Comparison of ENCODE assay signal across 24 mouse cellular contexts in the genomic region with DNA sequence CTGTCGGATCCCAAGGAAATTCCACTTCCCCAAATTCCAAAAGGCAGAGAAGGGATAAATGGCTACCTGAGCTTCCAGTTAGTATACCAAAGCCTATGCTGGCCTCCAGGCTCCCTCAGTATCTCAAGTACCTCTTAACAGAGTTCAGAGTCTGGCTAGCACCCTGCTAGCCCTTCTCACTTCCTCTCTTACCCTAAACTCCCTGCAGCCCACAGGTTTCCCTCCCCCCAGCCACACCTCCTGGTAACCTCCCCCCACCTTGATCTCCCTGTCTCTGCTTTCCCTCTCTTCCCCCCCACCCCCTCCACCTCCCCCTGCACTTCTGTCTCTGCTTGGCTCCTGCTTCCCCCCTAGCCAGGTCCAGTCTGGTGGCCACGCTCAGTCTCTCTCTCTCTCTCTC. TPM values are rescaled to one million over a fixed set of nuclear protein-coding genes. Genes with fewer than 3 reads are reported as not detected.
A peak's percentile ranks its signal among the peaks of the same experiment; 100 is the strongest.
DNase-seq lines count a peak whose midpoint lies in the region; ATAC-seq and TF ChIP-seq lines count a peak whose summit lies in the region.
"Had no signal": no experiment of that assay in that cellular context is flagged by ENCODE, and none has a peak within 500 bp of the region (broad histone marks: within the 10 kb centered on the region; RNA-seq: fewer than 3 reads in every experiment).

No protein-coding gene starts in this region.

- H3K9ac ChIP-seq in CH12.LX (ENCODE audit: insufficient read depth, low read depth): 0 out of 2 replicates have a peak overlapping the region, but pooled peaks have one; percentile 23
- no peak overlapping the region for H3K9ac ChIP-seq in hindbrain, embryonic 13.5 days
- H3K9ac ChIP-seq: embryonic facial prominence, embryonic 12.5 days; embryonic facial prominence, embryonic 15.5 days; forebrain, postnatal 0 days; hindbrain, embryonic 12.5 days had no signal

- H3K4me3 ChIP-seq in thymus, adult 2 months (ENCODE audit: control insufficient read depth, insufficient read depth, low read length): no peak overlapping the region
- no peak overlapping the region for H3K4me3 ChIP-seq in CH12.LX (replicated peaks in 1 of 3; ENCODE audit: low read depth in 2 of 3, low read length in 2 of 3, poor library complexity in 1 of 3)
- H3K4me3 ChIP-seq in hindbrain, embryonic 13.5 days: no peak overlapping the region
- H3K4me3 ChIP-seq: embryonic facial prominence, embryonic 12.5 days; embryonic facial prominence, embryonic 15.5 days; gastrocnemius, adult 2 months; hindbrain, embryonic 12.5 days had no signal

- no peak overlapping the region for H3K27ac ChIP-seq in thymus, adult 2 months (ENCODE audit: control insufficient read depth, insufficient read depth, low read length)
- H3K27ac ChIP-seq in CH12.LX (ENCODE audit: insufficient read depth, low read depth): no peak overlapping the region
- no peak overlapping the region for H3K27ac ChIP-seq in hindbrain, embryonic 13.5 days
- H3K27ac ChIP-seq: embryonic facial prominence, embryonic 12.5 days; embryonic facial prominence, embryonic 15.5 days; gastrocnemius, adult 2 months; hindbrain, embryonic 12.5 days; hindbrain, postnatal 0 days had no signal

- peak; percentile 22 for DNase-seq in thymus, postnatal 0 days (ENCODE audit: low spot score)
- no peak for DNase-seq in thymus, adult 2 months
- peak; percentile 59 for DNase-seq in CH12.LX (ENCODE audit: extremely low read depth)
- DNase-seq in splenic B cell, adult 2 months (ENCODE audit: low read depth, low spot score): peak; percentile 58
- no peak for DNase-seq in kidney, postnatal 36 days
- DNase-seq: adrenal gland, adult 2 months; adrenal gland, postnatal 14 days; cerebellum, adult 11 months; cerebellum, adult 2 months; cerebellum, adult 9-11 months; cerebellum, postnatal 25 days; forebrain, postnatal 0 days; gastrocnemius, adult 2 months; gastrocnemius, postnatal 14 days; heart, adult 11 months had no signal

- no peak for TF ChIP-seq RAD21 in CH12.LX (IDR thresholded peaks at IDR 0.05; ENCODE audit: low read depth, low read length)

- H3K36me3 ChIP-seq in thymus, adult 2 months (ENCODE audit: control insufficient read depth, insufficient read depth, low read length): no peaks in the 10 kb centered on the region
- H3K36me3 ChIP-seq in CH12.LX (replicated peaks in 1 of 2; ENCODE audit: control insufficient read depth in 1 of 2, insufficient read depth in 1 of 2, low read length in 1 of 2): peaks cover 0 to 15% of the 10 kb centered on the region in 2 experiments
- no peaks in the 10 kb centered on the region for H3K36me3 ChIP-seq in splenic B cell, adult 2 months (ENCODE audit: control insufficient read depth, insufficient read depth, low read length, poor library complexity, severe bottlenecking)
- peaks cover 8% of the 10 kb centered on the region; the same call in 1 of the 2 replicates for H3K36me3 ChIP-seq in hindbrain, embryonic 13.5 days
- H3K36me3 ChIP-seq: embryonic facial prominence, embryonic 12.5 days; embryonic facial prominence, embryonic 15.5 days had no signal

- WGBS in thymus, adult 2 months: 64% methylated on average over 2 of the region's 2 CpGs
- 76% methylated on average over 2 of the region's 2 CpGs for WGBS in hindbrain, embryonic 13.5 days

- dilution Hi-C loops in CH12.LX (cut with MboI; ENCODE audit: extremely low pct_ligation_motif_present, extremely low pct_unique_long_range_greater_than_20kb, low sequenced_read_pairs): no loop called here

- H3K27me3 ChIP-seq in thymus, adult 2 months (ENCODE audit: control insufficient read depth, insufficient read depth, low read length): no peaks in the 10 kb centered on the region
- H3K27me3 ChIP-seq in CH12.LX (replicated peaks): no peaks in the 10 kb centered on the region
- no peaks in the 10 kb centered on the region for H3K27me3 ChIP-seq in splenic B cell, adult 2 months (ENCODE audit: control insufficient read depth, insufficient read depth, low read length, poor library complexity, severe bottlenecking)
- 0 out of 2 replicates have a peak, but pooled peaks cover 4% of the 10 kb centered on the region for H3K27me3 ChIP-seq in hindbrain, embryonic 13.5 days
- H3K27me3 ChIP-seq: embryonic facial prominence, embryonic 12.5 days; embryonic facial prominence, embryonic 15.5 days had no signal

- no peak for TF ChIP-seq CTCF in thymus, adult 2 months (IDR thresholded peaks at IDR 0.05; ENCODE audit: borderline replicate concordance, control insufficient read depth, extremely low read depth, insufficient read depth, low read length, poor library complexity)
- TF ChIP-seq CTCF in CH12.LX (conservative IDR thresholded peaks at IDR 0.05 in 1 of 2, IDR thresholded peaks at IDR 0.05 in 1 of 2; ENCODE audit: low read depth in 2 of 2, low read length in 2 of 2): no peak

- peaks cover 8% of the 10 kb centered on the region for H3K9me3 ChIP-seq in CH12.LX (replicated peaks; ENCODE audit: low read length)
- H3K9me3 ChIP-seq in hindbrain, embryonic 13.5 days: no peaks in the 10 kb centered on the region
- H3K9me3 ChIP-seq: embryonic facial prominence, embryonic 12.5 days; embryonic facial prominence, embryonic 15.5 days; hindbrain, embryonic 12.5 days had no signal

- TF ChIP-seq POLR2A in thymus, adult 2 months (IDR thresholded peaks at IDR 0.05; ENCODE audit: control insufficient read depth, extremely low read depth, insufficient read depth, low read length, poor library complexity): no peak
- TF ChIP-seq POLR2A in CH12.LX (IDR thresholded peaks at IDR 0.05; ENCODE audit: low read depth, low read length): no peak

- in situ Hi-C loops in CH12.LX (cut with MboI; ENCODE audit: low pct_ligation_motif_present, low pct_unique_long_range_greater_than_20kb, low sequenced_read_pairs): no loop called here

- H3K4me2 ChIP-seq in CH12.LX (ENCODE audit: insufficient read depth, low read depth, poor library complexity, severe bottlenecking): peak overlapping the region; percentile 39
- H3K4me2 ChIP-seq in hindbrain, embryonic 13.5 days: no peak overlapping the region
- H3K4me2 ChIP-seq: embryonic facial prominence, embryonic 12.5 days; embryonic facial prominence, embryonic 15.5 days; heart, embryonic 11.5 days; hindbrain, embryonic 12.5 days had no signal

- ATAC-seq in hindbrain, embryonic 13.5 days (ENCODE audit: low FRiP score): no peak
- ATAC-seq: forebrain, embryonic 14.5 days; forebrain, postnatal 0 days; hindbrain, postnatal 0 days; inflammation-experienced regulatory T-cells, adult 6 months had no signal

- H3K79me2 ChIP-seq in CH12.LX (replicated peaks; ENCODE audit: control insufficient read depth, extremely low read depth, insufficient read depth, poor library complexity, severe bottlenecking): no peaks in the 10 kb centered on the region

- TF ChIP-seq EP300 in CH12.LX (IDR thresholded peaks at IDR 0.05; ENCODE audit: low read length): peak; percentile 60; the same call in 1 of the 2 replicates

- peaks cover 20% of the 10 kb centered on the region for H3K4me1 ChIP-seq in thymus, adult 2 months (replicated peaks; ENCODE audit: control insufficient read depth, insufficient read depth, low read length)
- H3K4me1 ChIP-seq in CH12.LX (ENCODE audit: control insufficient read depth in 1 of 2, insufficient read depth in 2 of 2): peaks cover 7 to 21% of the 10 kb centered on the region in 2 experiments
- peaks cover 16% of the 10 kb centered on the region for H3K4me1 ChIP-seq in hindbrain, embryonic 13.5 days (replicated peaks)

TF ChIP-seq in CH12.LX, 34 proteins besides CTCF, POLR2A, EP300 and RAD21 (continues in another document):
- TF ChIP-seq MAZ (IDR thresholded peaks at IDR 0.05; ENCODE audit: low read depth, low read length) (0 out of 2 replicates have a peak, but pooled peaks have one; percentile 43), NELFE (IDR thresholded peaks at IDR 0.05; ENCODE audit: low read depth, low read length) (no peak), CHD2 (IDR thresholded peaks at IDR 0.05; ENCODE audit: low read length) (peak; percentile 74), MYC (IDR thresholded peaks at IDR 0.05; ENCODE audit: low read depth, low read length) (0 out of 2 replicates have a peak, but pooled peaks have one; percentile 13)

RNA-seq across cellular contexts. Expression of a gene that starts 18.8 kb away (rescaled TPM):
- polyA plus RNA-seq in thymus, postnatal 0 days (2015; fragmentation: Nextera tagmentation; extraction: Ambion mirVana): 1.2 and 2.3 TPM in 2 replicates
- 3.7 and 4.4 TPM in 2 replicates for polyA plus RNA-seq in thymus, adult 2 months (2012; rRNA removed)
- 2.6 and 4.0 TPM in 2 replicates for total RNA-seq in CH12.LX (2012; rRNA removed)
- total RNA-seq in CH12.LX (2014; rRNA removed): 0.97 and 1.1 TPM in 2 replicates
- polyA plus RNA-seq in CH12.LX (2012; ENCODE audit: insufficient read length, low read depth): 6.5 and 6.7 TPM in 2 replicates
- 84.0 and 88.7 TPM in 2 replicates for polyA plus RNA-seq in hindbrain, embryonic 13.5 days (2015; fragmentation: Nextera tagmentation; extraction: Ambion mirVana)

RNA-seq across cellular contexts. Expression of a gene that starts 19.8 kb away (rescaled TPM):
- polyA plus RNA-seq in thymus, postnatal 0 days (2015; fragmentation: Nextera tagmentation; extraction: Ambion mirVana): 84.7 and 86.0 TPM in 2 replicates
- 54.1 and 55.4 TPM in 2 replicates for polyA plus RNA-seq in thymus, adult 2 months (2012; rRNA removed)
- total RNA-seq in CH12.LX (2012; rRNA removed) (48.2 and 57.0 TPM in 2 replicates), CH12.LX (2014; rRNA removed) (54.0 and 56.5 TPM in 2 replicates)
- polyA plus RNA-seq in CH12.LX (2012; ENCODE audit: insufficient read length, low read depth): 47.6 and 56.2 TPM in 2 replicates
- polyA plus RNA-seq in hindbrain, embryonic 13.5 days (2015; fragmentation: Nextera tagmentation; extraction: Ambion mirVana): 64.0 and 65.6 TPM in 2 replicates

RNA-seq across cellular contexts. Expression of a gene that starts 19.9 kb away (rescaled TPM):
- 0.94 and 1.8 TPM in 2 replicates for polyA plus RNA-seq in thymus, postnatal 0 days (2015; fragmentation: Nextera tagmentation; extraction: Ambion mirVana)
- 6.1 and 15.8 TPM in 2 replicates for polyA plus RNA-seq in thymus, adult 2 months (2012; rRNA removed)
- total RNA-seq in CH12.LX (2012; rRNA removed) (27.8 and 31.4 TPM in 2 replicates), CH12.LX (2014; rRNA removed) (1.1 and 2.1 TPM in 2 replicates)
- polyA plus RNA-seq in CH12.LX (2012; ENCODE audit: insufficient read length, low read depth): not detected in 2 replicates
- polyA plus RNA-seq in hindbrain, embryonic 13.5 days (2015; fragmentation: Nextera tagmentation; extraction: Ambion mirVana): 1.0 TPM in 1 of 2 replicates, not detected in the other
- polyA plus RNA-seq: embryonic facial prominence, embryonic 15.5 days; forebrain, postnatal 0 days; heart, embryonic 11.5 days; heart, postnatal 0 days; hindbrain, embryonic 12.5 days; hindbrain, postnatal 0 days had no signal

RNA-seq across cellular contexts. Expression of a gene that starts 20.9 kb away (rescaled TPM):
- 41.4 and 51.6 TPM in 2 replicates for polyA plus RNA-seq in thymus, postnatal 0 days (2015; fragmentation: Nextera tagmentation; extraction: Ambion mirVana)
- 149 and 173 TPM in 2 replicates for polyA plus RNA-seq in thymus, adult 2 months (2012; rRNA removed)
- total RNA-seq in CH12.LX (2012; rRNA removed) (1,185 and 1,357 TPM in 2 replicates), CH12.LX (2014; rRNA removed) (28.1 and 53.9 TPM in 2 replicates)
- polyA plus RNA-seq in CH12.LX (2012; ENCODE audit: insufficient read length, low read depth): 1.5 TPM in 1 of 2 replicates, not detected in the other
- 3.1 and 3.6 TPM in 2 replicates for polyA plus RNA-seq in hindbrain, embryonic 13.5 days (2015; fragmentation: Nextera tagmentation; extraction: Ambion mirVana)

RNA-seq across cellular contexts. Expression of a gene that starts 21.2 kb away (rescaled TPM):
- polyA plus RNA-seq in thymus, postnatal 0 days (2015; fragmentation: Nextera tagmentation; extraction: Ambion mirVana): 8.6 and 10.0 TPM in 2 replicates
- polyA plus RNA-seq in thymus, adult 2 months (2012; rRNA removed): 14.7 and 16.7 TPM in 2 replicates
- total RNA-seq in CH12.LX (2012; rRNA removed): 3.8 and 3.9 TPM in 2 replicates
- 2.9 and 4.0 TPM in 2 replicates for total RNA-seq in CH12.LX (2014; rRNA removed)
- 2.3 and 2.5 TPM in 2 replicates for polyA plus RNA-seq in CH12.LX (2012; ENCODE audit: insufficient read length, low read depth)
- polyA plus RNA-seq in hindbrain, embryonic 13.5 days (2015; fragmentation: Nextera tagmentation; extraction: Ambion mirVana): 4.3 TPM in 2 replicates

Comparison
In these comparisons a context has a peak if more than half of its experiments do, and no peak if none do; other contexts are left out.
1. DNase-seq: peak in thymus, postnatal 0 days (single experiment), CH12.LX (single experiment) and splenic B cell, adult 2 months (single experiment); none in thymus, adult 2 months (single experiment) and kidney, postnatal 36 days (0 of 2).
2. RNA of a gene that starts 18.8 kb away (polyA plus RNA-seq): 84.0 to 88.7 TPM in hindbrain, embryonic 13.5 days; 6.5 to 6.7 TPM in CH12.LX, 3.7 to 4.4 TPM in thymus, adult 2 months and 1.2 to 2.3 TPM in thymus, postnatal 0 days; every median in the first group is over 10 times any median in the second.